Mouse (Mus musculus) liver, embryonic 16.5 days (tissue): Measurements from ENCODE around the gene Wdr46. TPM values are rescaled to one million over a fixed set of nuclear protein-coding genes. Genes with fewer than 3 reads are reported as not detected.

Experiments used
- ATAC-seq: fragments of 200-750 bp; cut with Nextera tagmentation; 2 replicates; pipeline ENCODE4 v1.8.0; 2017; ENCODE audit warnings: low read depth, mild to moderate bottlenecking, moderate number of reproducible peaks, moderate library complexity
- H3K27ac ChIP-seq: fragments of 300-500 bp; sonication (generic); 2 replicates; pipeline ENCODE4 v1.5.1; 2014; ENCODE audit warnings: mild to moderate bottlenecking, low read length
- H3K27me3 ChIP-seq: fragments of 300-500 bp; sonication (generic); 2 replicates; pipeline ENCODE4 v1.6.1; 2014; ENCODE audit warnings: low read depth, low read length, mixed read lengths; ENCODE audit not compliant: control insufficient read depth, insufficient read depth
- H3K36me3 ChIP-seq: fragments of 300-500 bp; sonication (generic); 2 replicates; pipeline ENCODE4 v1.6.1; 2014; ENCODE audit warnings: mild to moderate bottlenecking; ENCODE audit not compliant: control insufficient read depth, insufficient read depth
- H3K4me1 ChIP-seq: fragments of 300-500 bp; sonication (generic); 2 replicates; pipeline ENCODE4 v1.6.1; 2014; ENCODE audit warnings: low read depth, low read length, mixed read lengths; ENCODE audit not compliant: control insufficient read depth
- H3K4me2 ChIP-seq: fragments of 300-500 bp; sonication (generic); 2 replicates; pipeline ENCODE4 v1.6.1; 2014; ENCODE audit warnings: low read depth, low read length, mixed read lengths
- H3K4me3 ChIP-seq: fragments of 300-500 bp; sonication (generic); 2 replicates; pipeline ENCODE4 v1.5.1; 2014; ENCODE audit warnings: low read depth, mild to moderate bottlenecking, low read length
- H3K9ac ChIP-seq: fragments of 300-500 bp; sonication (generic); 2 replicates; pipeline ENCODE4 v1.6.1; 2014; ENCODE audit warnings: low read depth, low read length
- H3K9me3 ChIP-seq: fragments of 300-500 bp; sonication (generic); replicated peaks from 2 replicates; pipeline ENCODE4 v1.6.1; 2016; ENCODE audit warnings: low read length; ENCODE audit not compliant: control insufficient read depth
- WGBS: fragments of 180-500 bp; shearing (Covaris S2); extraction: QIAGEN DNeasy Blood & Tissue Kit; methylation state at CpG from one replicate; pipeline ENCODE4 v1.1.7; 2014; ENCODE audit not compliant: insufficient replicate concordance; 5-methylcytosine and 5-hydroxymethylcytosine counted together
- polyA plus RNA-seq: library from polyadenylated mRNA; unstranded; fragments of >200 nt; fragmentation: Nextera tagmentation; extraction: Ambion mirVana; gene quantifications from 2 replicates; pipeline ENCODE4 v1.2.1, GENCODE M21; 2015

Gene Wdr46
- polyA plus RNA-seq, 1 experiment from 2014 or later = 12.2 TPM

GRCm38 (mm10) chr17:33953961-33954565, 13.6 kb downstream of the Wdr46 start:
- WGBS = 15% methylated on average over 5 of the region's 5 CpGs
- peak overlapping the region; percentile 91 for H3K9ac ChIP-seq
- no peak for ATAC-seq
- H3K27me3 ChIP-seq = no peaks in the 10 kb centered on the region
- H3K4me2 ChIP-seq = peak overlapping the region; percentile 88
- peak overlapping the region; percentile 88 for H3K4me3 ChIP-seq
- H3K27ac ChIP-seq = peak overlapping the region; percentile 87
- H3K36me3 ChIP-seq = peaks cover 16% of the 10 kb centered on the region
- peaks cover 50% of the 10 kb centered on the region for H3K4me1 ChIP-seq
- H3K9me3 ChIP-seq = no peaks in the 10 kb centered on the region

DNA sequence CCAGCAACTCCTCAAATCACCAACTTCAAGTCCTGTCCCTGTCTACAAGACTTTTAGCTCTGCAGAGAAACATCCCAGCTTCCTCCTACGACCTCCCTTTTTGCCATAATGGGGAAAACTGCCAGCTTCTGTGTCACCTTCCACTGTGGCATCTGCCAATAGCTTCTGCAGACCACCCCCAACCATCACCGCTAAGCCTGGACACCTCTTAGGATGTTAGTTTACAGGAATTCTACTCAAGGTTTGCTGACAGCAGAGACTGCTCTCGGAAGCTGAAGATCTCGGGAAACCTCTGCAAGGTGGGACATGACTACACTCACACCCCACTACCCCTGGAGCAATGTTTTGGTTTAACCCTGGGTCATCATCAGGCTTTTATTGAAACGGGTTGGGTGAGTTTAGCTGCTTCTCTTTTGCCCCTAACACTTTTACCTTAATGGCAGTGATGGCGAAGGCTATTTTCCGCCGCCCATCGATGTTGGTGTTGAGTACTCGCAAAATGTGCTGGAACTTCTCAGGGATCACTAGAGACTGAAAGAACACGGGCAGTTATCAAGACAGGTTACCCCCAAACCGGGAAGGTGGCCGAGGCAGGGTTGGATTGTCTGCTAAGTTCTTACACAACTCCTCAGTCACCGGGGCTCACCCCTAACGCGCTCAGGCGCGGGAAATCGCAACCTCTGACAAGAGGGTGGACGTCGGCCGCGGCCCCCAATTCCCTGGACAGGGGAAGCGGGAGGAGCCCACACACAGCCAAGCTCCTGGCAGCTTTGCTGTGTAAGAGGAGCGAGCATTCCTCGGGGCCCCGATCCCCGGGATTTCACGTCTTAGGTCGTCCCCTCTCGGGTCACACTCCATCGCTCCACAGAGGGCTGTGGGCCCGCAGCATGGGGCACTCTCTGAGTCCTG, 14.4 kb downstream of the Wdr46 start:
- H3K27me3 ChIP-seq = no peaks in the 10 kb centered on the region
- peak overlapping the region; percentile 88 for H3K4me3 ChIP-seq
- H3K4me1 ChIP-seq = peaks cover 50% of the 10 kb centered on the region
- H3K27ac ChIP-seq = peak overlapping the region; percentile 87
- H3K9ac ChIP-seq = peak overlapping the region; percentile 91
- under 1% methylated on average over 33 of the region's 33 CpGs for WGBS
- peak; percentile 4 for ATAC-seq
- H3K4me2 ChIP-seq = peak overlapping the region; percentile 88
- no peaks in the 10 kb centered on the region for H3K9me3 ChIP-seq
- H3K36me3 ChIP-seq = peaks cover 17% of the 10 kb centered on the region

DNA sequence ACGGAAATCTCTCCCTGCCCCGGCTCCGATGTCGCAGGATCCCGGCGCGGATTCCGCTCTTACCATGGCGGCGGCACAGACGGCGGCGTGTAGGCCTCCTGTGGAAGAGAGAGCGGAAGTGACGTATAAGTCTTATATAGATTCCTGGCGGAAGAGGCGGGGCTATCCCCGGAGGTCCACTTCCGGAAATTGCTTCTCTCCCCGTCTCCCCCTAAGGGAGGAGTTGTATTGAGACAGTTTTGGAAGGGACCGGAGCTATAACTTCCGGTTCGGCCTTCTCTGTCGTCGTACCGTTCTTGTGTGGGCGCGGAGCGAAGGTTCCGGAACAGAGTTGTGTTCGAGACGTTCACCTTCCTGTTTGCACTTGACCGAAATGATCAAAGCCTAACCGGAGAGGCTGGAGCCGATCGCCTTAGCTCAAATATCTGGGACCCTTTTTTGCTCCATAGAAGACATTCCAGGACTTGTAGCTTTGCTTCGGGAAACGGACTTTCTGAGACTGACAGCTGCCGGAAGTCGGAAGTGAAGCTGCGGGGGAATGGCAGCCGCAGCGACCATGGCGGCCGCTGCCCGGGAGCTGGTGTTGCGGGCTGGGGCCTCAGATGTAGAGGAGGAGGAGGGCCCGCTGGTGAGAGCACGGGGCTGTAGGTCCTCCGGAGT, 15.2 kb downstream of the Wdr46 start, which contains the start of the genes Vps52 and Rps18:
Gene Vps52, plus strand, starts transcription at position 258 of the 660 bp plus-strand sequence.
Gene Rps18, minus strand, starts transcription at position 447 of the 660 bp plus-strand sequence.
- peak within 1 kb of the TSS; percentile 96 for H3K27ac ChIP-seq
- H3K9me3 ChIP-seq = no peaks in the 10 kb centered on the region
- peak within 1 kb of the TSS; percentile 88 for H3K4me3 ChIP-seq
- H3K4me1 ChIP-seq = peaks cover 45% of the 10 kb centered on the region
- peaks cover 18% of the 10 kb centered on the region for H3K36me3 ChIP-seq
- peak; percentile 89 for ATAC-seq
- under 1% methylated on average over 50 of the region's 50 CpGs for WGBS
- H3K27me3 ChIP-seq = no peaks in the 10 kb centered on the region
- peak within 1 kb of the TSS; percentile 91 for H3K9ac ChIP-seq
- H3K4me2 ChIP-seq = peak within 1 kb of the TSS; percentile 88

GRCm38 (mm10) chr17:33956336-33956735, 15.9 kb downstream of the Wdr46 start:
- Histone ChIP-seq H3K4me2 (peak overlapping the region; percentile 83), H3K9ac (peak overlapping the region; percentile 86), H3K36me3 (peaks cover 18% of the 10 kb centered on the region), H3K4me3 (peak overlapping the region; percentile 88), H3K4me1 (peaks cover 39% of the 10 kb centered on the region), H3K27ac (peak overlapping the region; percentile 96; the same call in 1 of the 2 replicates), H3K27me3 (no peaks in the 10 kb centered on the region), H3K9me3 (no peaks in the 10 kb centered on the region)
- ATAC-seq = no peak
- WGBS = 5% methylated on average over 10 of the region's 10 CpGs

GRCm38 (mm10) chr17:33957493-33957892, 17.0 kb downstream of the Wdr46 start:
- no peak overlapping the region for H3K27ac ChIP-seq
- H3K4me1 ChIP-seq = peaks cover 28% of the 10 kb centered on the region
- peaks cover 17% of the 10 kb centered on the region for H3K36me3 ChIP-seq
- no peaks in the 10 kb centered on the region for H3K9me3 ChIP-seq
- no peak overlapping the region for H3K4me2 ChIP-seq
- no peak for ATAC-seq
- no peak overlapping the region for H3K4me3 ChIP-seq
- no peaks in the 10 kb centered on the region for H3K27me3 ChIP-seq
- H3K9ac ChIP-seq = no peak overlapping the region
- 80% methylated on average over 6 of the region's 6 CpGs for WGBS

GRCm38 (mm10) chr17:33958451-33958850, 18.0 kb downstream of the Wdr46 start:
- ATAC-seq = no peak
- Histone ChIP-seq H3K4me2 (no peak overlapping the region), H3K9ac (no peak overlapping the region), H3K36me3 (peaks cover 8% of the 10 kb centered on the region), H3K4me1 (peaks cover 19% of the 10 kb centered on the region), H3K27me3 (no peaks in the 10 kb centered on the region), H3K9me3 (no peaks in the 10 kb centered on the region), H3K27ac (no peak overlapping the region), H3K4me3 (no peak overlapping the region)
- WGBS = 88% methylated on average over 11 of the region's 11 CpGs

DNA sequence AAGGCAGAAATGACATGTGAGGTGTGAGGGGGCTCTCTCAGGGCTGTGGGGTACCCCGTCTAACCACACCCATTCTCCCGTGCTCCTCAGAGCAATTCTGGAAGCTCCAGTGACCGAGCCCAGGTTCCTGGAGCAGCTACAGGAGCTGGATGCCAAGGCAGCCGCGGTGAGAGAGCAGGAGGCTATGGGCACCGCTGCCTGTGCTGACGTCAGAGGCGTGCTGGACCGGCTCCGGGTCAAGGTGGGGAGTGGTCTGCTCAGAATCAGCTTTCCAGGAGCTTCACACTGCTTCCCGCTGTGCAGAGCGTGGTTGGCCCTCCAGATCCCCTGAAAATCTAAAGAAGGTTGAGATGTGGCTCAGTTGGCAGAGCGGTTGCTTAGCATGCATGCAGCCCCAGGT, 18.7 kb downstream of the Wdr46 start:
- Histone ChIP-seq H3K9me3 (no peaks in the 10 kb centered on the region), H3K36me3 (peaks cover 8% of the 10 kb centered on the region; the same call in 1 of the 2 replicates), H3K27me3 (no peaks in the 10 kb centered on the region), H3K4me2 (no peak overlapping the region), H3K27ac (no peak overlapping the region), H3K4me1 (peaks cover 12% of the 10 kb centered on the region), H3K4me3 (no peak overlapping the region), H3K9ac (no peak overlapping the region)
- no peak for ATAC-seq
- 86% methylated on average over 13 of the region's 13 CpGs for WGBS

DNA sequence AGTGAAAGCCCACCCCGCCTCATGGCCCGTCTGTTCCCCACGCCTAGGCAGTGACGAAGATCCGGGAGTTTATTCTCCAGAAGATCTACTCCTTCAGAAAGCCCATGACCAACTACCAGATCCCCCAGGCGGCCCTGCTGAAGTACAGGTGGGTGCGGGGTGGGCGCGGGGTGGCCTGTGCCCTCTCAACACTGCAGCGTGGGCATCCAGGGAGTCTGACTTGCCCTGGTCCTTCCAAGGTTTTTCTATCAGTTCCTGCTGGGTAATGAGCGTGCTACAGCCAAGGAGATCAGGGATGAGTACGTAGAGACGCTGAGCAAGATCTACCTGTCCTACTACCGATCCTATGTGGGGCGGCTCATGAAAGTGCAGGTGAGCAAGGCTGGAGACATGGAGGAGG, 19.5 kb downstream of the Wdr46 start:
- 85% methylated on average over 15 of the region's 15 CpGs for WGBS
- H3K36me3 ChIP-seq = peaks cover 8% of the 10 kb centered on the region; the same call in 1 of the 2 replicates
- H3K9ac ChIP-seq = no peak overlapping the region
- no peak for ATAC-seq
- peaks cover 5% of the 10 kb centered on the region for H3K4me1 ChIP-seq
- no peaks in the 10 kb centered on the region for H3K9me3 ChIP-seq
- no peak overlapping the region for H3K4me3 ChIP-seq
- no peaks in the 10 kb centered on the region for H3K27me3 ChIP-seq
- no peak overlapping the region for H3K27ac ChIP-seq
- H3K4me2 ChIP-seq = no peak overlapping the region
